Mouse (Mus musculus): ENCODE measurements at regions not wholly inside any gene's neighbourhood (a gene's known extent, or its start where the extent isn't known, plus 50 kb on each side); places are given as distances from the start of the nearest gene placed in this dataset.

- TF ChIP-seq CTCF (IDR thresholded peaks at IDR 0.05; ENCODE audit: low read depth) = no peak
- no peak for TF ChIP-seq EP300 (IDR thresholded peaks at IDR 0.05; ENCODE audit: low read depth)
These were observed 96.3 kb upstream of the Zfp366 start for GRCm38 (mm10) chr13:99088285-99088684.
